Mouse (Mus musculus): ENCODE data around the gene Sptbn4.

DNA sequence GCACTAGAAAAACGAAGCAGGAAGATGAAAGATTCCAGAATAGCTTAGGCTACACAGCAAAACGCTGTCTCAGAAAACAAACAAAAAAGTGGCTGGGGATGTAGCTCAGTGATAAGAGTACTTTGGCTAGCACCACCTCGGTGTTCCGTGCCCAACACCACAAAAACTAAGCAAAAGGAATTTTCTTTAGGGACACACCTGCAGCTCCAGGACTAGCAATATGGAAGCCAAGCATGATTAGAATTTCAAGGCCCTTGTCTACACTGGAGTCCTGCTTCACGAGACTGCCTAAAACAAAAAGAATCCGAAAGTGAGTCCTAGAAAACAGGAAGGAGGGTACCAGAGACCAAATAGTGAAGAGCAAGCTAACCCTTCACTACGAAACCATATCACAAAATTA, 25.1 kb upstream of the Sptbn4 start:
- TF ChIP-seq CTCF (IDR thresholded peaks at IDR 0.05; ENCODE audit: borderline replicate concordance, insufficient read depth, low read depth, low read length) (no peak), POLR2A (IDR thresholded peaks at IDR 0.05; ENCODE audit: borderline replicate concordance, insufficient read depth, low read length) (no peak)
